Mouse (Mus musculus) olfactory bulb, adult 2 months (tissue): ENCODE results near the gene Tspan10.

ENCODE experiments used
- CTCF ChIP-seq: fragments of 200-500 bp; IDR thresholded peaks from 2 replicates; pipeline ENCODE4 v1.5.1; 2012; ENCODE audit warnings: low read depth, mild to moderate bottlenecking, low read length, moderate library complexity; ENCODE audit not compliant: insufficient read depth
- POLR2A ChIP-seq: fragments of 200-500 bp; IDR thresholded peaks from 2 replicates; pipeline ENCODE4 v1.6.1; 2012; ENCODE audit warnings: mild to moderate bottlenecking, low read depth, low read length, moderate library complexity; ENCODE audit not compliant: insufficient read depth

GRCm38 (mm10) chr11:120417852-120418251 lies 24.6 kb upstream of the Tspan10 start:
- TF ChIP-seq POLR2A = no peak
- no peak for TF ChIP-seq CTCF
